Mouse (Mus musculus) layer of hippocampus, adult 2 months (tissue): ENCODE measurements around the gene Sel1l. TPM values are rescaled to one million over a fixed set of nuclear protein-coding genes. Genes with fewer than 3 reads are reported as not detected.
"Not testable (repeated sequence)": the region's sequence is repeated elsewhere in the genome, so short reads cannot be mapped to it uniquely, and the experiment has no call there.

Experiments
- DNase-seq, 2 experiments: peaks; one replicate each; pipeline ENCODE4 v3.0.0; 2022; ENCODE audit warnings: low spot score in 2 of 2
- H3K27ac ChIP-seq: fragments of 200-600 bp; 2 replicates; pipeline ENCODE4 v1.8.1; 2022
- H3K4me3 ChIP-seq: fragments of 200-600 bp; 2 replicates; pipeline ENCODE4 v1.8.1; 2022; ENCODE audit warnings: mild to moderate bottlenecking
- CTCF ChIP-seq: fragments of 200-600 bp; conservative IDR thresholded peaks from 2 replicates; pipeline ENCODE4 v1.8.1; 2022; ENCODE audit warnings: antibody characterized with exemption, mild to moderate bottlenecking, moderate library complexity
- total RNA-seq, 2 experiments: library from RNA; stranded (reverse); gene quantifications; 2 replicates each; pipeline ENCODE4 v1.2.3; 2021

Sel1l gene
- total RNA-seq, 2 experiments from 2014 or later, result 167 to 172 TPM

DNA sequence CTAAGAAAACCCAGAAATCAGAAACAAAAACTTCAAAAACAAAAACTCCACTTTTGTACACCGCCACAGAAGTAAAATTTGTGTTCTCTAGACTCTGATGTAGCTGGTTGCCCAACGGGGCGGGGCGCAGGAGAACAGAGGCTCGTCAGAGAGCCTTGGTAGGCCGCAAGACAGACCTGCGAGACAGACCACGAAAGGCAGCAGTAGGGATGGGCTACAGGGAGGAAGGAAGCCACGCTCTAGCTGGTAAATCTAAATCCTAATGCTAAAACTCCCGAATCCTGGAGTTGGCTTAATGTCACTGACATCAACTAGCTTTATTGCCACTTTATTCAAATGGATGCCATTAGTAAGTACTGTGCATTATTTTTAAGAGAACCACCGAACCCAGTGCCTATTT lies 41.9 kb downstream of the Sel1l start:
- Histone ChIP-seq H3K4me3 (no peak overlapping the region), H3K27ac (no peak overlapping the region)
- DNase-seq, result no peak
- no peak for TF ChIP-seq CTCF

- Histone ChIP-seq H3K27ac (no peak overlapping the region), H3K4me3 (no peak overlapping the region)
- TF ChIP-seq CTCF, result no peak
- no peak for DNase-seq
Observed at GRCm38 (mm10) chr12:91804262-91804661, 44.7 kb downstream of the Sel1l start.

GRCm38 (mm10) chr12:91803207-91803932 lies 45.6 kb downstream of the Sel1l start:
- Histone ChIP-seq H3K27ac (no peak overlapping the region), H3K4me3 (no peak overlapping the region)
- TF ChIP-seq CTCF, result 0 out of 2 replicates have a peak, but pooled peaks have one; percentile 6
- peak; percentile 29 to 48 for DNase-seq

GRCm38 (mm10) chr12:91802586-91803206 lies 46.3 kb downstream of the Sel1l start:
- no peak overlapping the region for H3K27ac ChIP-seq
- no peak for DNase-seq
- H3K4me3 ChIP-seq, result no peak overlapping the region
- no peak for TF ChIP-seq CTCF

DNA sequence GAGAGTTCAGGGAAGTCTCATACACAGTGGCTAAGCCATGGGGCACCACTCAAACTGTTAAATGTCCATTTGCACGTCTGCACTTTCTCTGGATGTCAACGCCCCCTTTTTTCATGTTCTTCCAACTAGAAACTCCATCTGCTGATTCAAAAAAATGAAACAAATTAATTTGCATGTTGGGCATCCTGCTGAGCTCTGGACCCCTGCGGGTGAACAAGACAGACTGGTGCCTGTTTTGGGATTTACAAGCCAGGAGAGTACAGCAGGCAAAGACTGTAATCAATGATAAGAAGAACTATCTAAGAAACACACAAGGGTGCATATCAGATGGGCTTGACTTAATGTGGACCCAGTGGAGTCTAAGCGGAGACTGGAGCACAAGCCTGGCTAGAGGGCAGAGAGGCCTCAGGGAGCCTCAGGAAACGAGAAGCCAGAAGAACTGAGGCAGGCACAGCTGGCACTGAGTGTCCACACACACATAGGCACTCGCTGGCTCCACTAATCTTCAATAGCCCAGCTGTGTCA lies 48.0 kb downstream of the Sel1l start:
- no peak for DNase-seq
- Histone ChIP-seq H3K4me3 (no peak overlapping the region), H3K27ac (no peak overlapping the region)
- TF ChIP-seq CTCF, result no peak

- no peak for DNase-seq
- H3K27ac ChIP-seq, result no peak overlapping the region
- H3K4me3 ChIP-seq, result no peak overlapping the region
- TF ChIP-seq CTCF, result no peak
Observed at GRCm38 (mm10) chr12:91799821-91800335, 49.1 kb downstream of the Sel1l start.

GRCm38 (mm10) chr12:91799379-91799773 lies 49.6 kb downstream of the Sel1l start:
- peak in 1 of 2 experiments; percentile 68 for DNase-seq

GRCm38 (mm10) chr12:91798720-91799378 lies 50.1 kb downstream of the Sel1l start:
- Histone ChIP-seq H3K4me3 (no peak overlapping the region), H3K27ac (no peak overlapping the region)
- no peak for DNase-seq
- TF ChIP-seq CTCF, result no peak

More at GRCm38 (mm10) chr12:91799379-91799773, 49.6 kb downstream of the Sel1l start:
- peak; percentile 91 for TF ChIP-seq CTCF
- no peak overlapping the region for H3K4me3 ChIP-seq
- H3K27ac ChIP-seq, result no peak overlapping the region

DNA sequence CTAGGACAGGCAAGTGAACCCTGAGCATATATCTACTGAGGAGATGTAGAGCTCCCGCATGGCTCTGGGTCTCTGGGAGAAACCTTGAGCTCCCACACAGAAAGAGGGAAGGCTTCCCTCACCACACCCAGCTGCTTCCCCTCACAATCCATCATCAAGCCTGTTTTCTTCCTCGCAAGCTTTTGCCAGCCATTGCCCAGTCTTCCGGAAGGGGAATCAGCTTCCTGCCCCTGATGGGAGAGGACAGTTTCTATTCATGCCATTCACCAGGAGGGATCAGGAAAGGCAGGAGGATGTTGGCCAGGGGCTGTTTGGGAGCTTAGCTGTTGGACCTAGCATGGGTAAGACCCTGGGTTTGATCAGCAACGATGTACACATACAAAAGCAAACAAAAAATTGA lies 52.2 kb downstream of the Sel1l start:
- Histone ChIP-seq H3K4me3 (no peak overlapping the region), H3K27ac (no peak overlapping the region)
- TF ChIP-seq CTCF, result no peak
- DNase-seq, result no peak

- H3K4me3 ChIP-seq, result no peak overlapping the region
- TF ChIP-seq CTCF, result no peak
- H3K27ac ChIP-seq, result no peak overlapping the region
- DNase-seq, result no peak
Observed at GRCm38 (mm10) chr12:91793266-91793665, 55.7 kb downstream of the Sel1l start.

DNA sequence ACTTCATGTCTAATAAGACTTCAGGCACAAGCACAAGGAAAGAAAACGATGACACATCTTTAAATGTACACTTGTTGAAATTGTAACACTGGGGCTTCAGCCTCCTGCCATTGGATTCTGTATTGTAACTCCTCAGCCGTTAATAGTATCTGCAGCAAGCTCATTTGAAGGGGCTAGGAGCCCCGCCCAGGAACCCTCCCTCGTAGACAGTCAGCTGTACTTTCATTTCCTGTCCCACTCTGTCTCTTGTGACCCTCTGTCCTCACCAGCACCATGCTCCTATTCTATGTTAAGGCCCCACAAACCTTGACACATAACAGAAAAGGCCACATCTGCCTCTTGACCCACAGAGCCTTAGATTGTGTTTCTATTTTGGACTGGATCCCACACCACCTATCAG lies 57.1 kb downstream of the Sel1l start:
- Histone ChIP-seq H3K4me3 (no peak overlapping the region), H3K27ac (no peak overlapping the region)
- no peak for DNase-seq
- no peak for TF ChIP-seq CTCF

DNA sequence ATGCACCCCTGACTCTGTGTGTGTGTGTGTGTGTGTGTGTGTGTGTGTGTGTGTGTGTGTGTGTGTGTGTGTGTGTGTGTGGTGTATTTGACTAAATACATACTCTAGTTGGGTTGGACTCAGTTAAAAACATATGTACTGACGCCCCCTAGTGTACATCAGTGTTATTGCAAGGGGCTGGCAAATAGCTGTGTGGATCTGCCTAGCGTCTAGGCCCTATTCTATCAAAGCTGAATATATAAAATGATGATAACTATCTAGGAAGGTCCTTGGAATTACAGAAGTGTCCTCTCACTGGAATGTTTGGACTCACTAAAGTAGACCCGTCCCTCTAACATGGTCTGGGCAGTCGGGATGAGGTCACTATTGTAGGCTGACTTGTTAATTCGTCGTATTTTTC lies 59.2 kb downstream of the Sel1l start:
- TF ChIP-seq CTCF, result peak; percentile 77
- Histone ChIP-seq H3K27ac (no peak overlapping the region), H3K4me3 (no peak overlapping the region)
- DNase-seq, result peak; percentile 66 to 85

GRCm38 (mm10) chr12:91788446-91788845 lies 60.5 kb downstream of the Sel1l start:
- H3K27ac ChIP-seq, result not testable (repeated sequence)
- peak; percentile 35 for TF ChIP-seq CTCF

More at GRCm38 (mm10) chr12:91788446-91788845, 60.5 kb downstream of the Sel1l start:
- not testable (repeated sequence) for H3K4me3 ChIP-seq, DNase-seq
